Mouse (Mus musculus) forelimb bud, embryonic 11.5 days (tissue): ENCODE measurements around the gene Rtkn.

ENCODE experiments used
- DNase-seq: peaks from one replicate; pipeline ENCODE4 v3.0.0-alpha.2; 2012; ENCODE audit warnings: low read depth, low spot score

Rtkn gene

GRCm38 (mm10) chr6:83171063-83171462 is 35.8 kb downstream of the Rtkn start:
- no peak for DNase-seq

- no peak for DNase-seq
Observed at GRCm38 (mm10) chr6:83172240-83172920, 37.1 kb downstream of the Rtkn start.

- no peak for DNase-seq
Observed at GRCm38 (mm10) chr6:83175996-83176395, 40.7 kb downstream of the Rtkn start.

- DNase-seq = no peak
Observed at GRCm38 (mm10) chr6:83179390-83180117, 44.3 kb downstream of the Rtkn start.

- no peak for DNase-seq
Observed at GRCm38 (mm10) chr6:83180605-83181004, 45.3 kb downstream of the Rtkn start.

- DNase-seq = no peak
Observed at GRCm38 (mm10) chr6:83184858-83185435, 49.7 kb downstream of the Rtkn start.

- DNase-seq = peak; percentile 63
Observed at GRCm38 (mm10) chr6:83185895-83186861, 50.9 kb downstream of the Rtkn start.

GRCm38 (mm10) chr6:83186946-83187345 is 51.7 kb downstream of the Rtkn start:
- no peak for DNase-seq

GRCm38 (mm10) chr6:83193571-83193970 is 58.3 kb downstream of the Rtkn start:
- DNase-seq = no peak

GRCm38 (mm10) chr6:83197345-83198004 is 62.2 kb downstream of the Rtkn start:
- DNase-seq = no peak
